ENCODE assay signal across 13 mouse cellular contexts in genomic region chr13:96544506-96544905, GRCm38 (mm10). TPM values are rescaled to one million over a fixed set of nuclear protein-coding genes. Genes with fewer than 3 reads are reported as not detected.
DNase-seq lines count a peak whose midpoint lies in the region; ATAC-seq lines count a peak whose summit lies in the region.
"Had no signal": no experiment of that assay in that cellular context is flagged by ENCODE, and none has a peak within 500 bp of the region (broad histone marks: within the 10 kb centered on the region; RNA-seq: fewer than 3 reads in every experiment).

No protein-coding gene starts in this region.

- H3K4me2 ChIP-seq in hindbrain, embryonic 11.5 days (replicated peaks; ENCODE audit: low read depth, low read length) = no peak overlapping the region
- H3K4me2 ChIP-seq in hindbrain, embryonic 16.5 days (ENCODE audit: low read length) = no peak overlapping the region; the same call in 1 of the 2 replicates
- peak overlapping the region; percentile 80 for H3K4me2 ChIP-seq in neural tube, embryonic 15.5 days

- H3K4me1 ChIP-seq in hindbrain, embryonic 11.5 days (replicated peaks; ENCODE audit: control insufficient read depth, insufficient read depth, low read length) = no peaks in the 10 kb centered on the region
- H3K4me1 ChIP-seq in hindbrain, embryonic 16.5 days (ENCODE audit: control insufficient read depth, insufficient read depth, low read depth, low read length) = peaks cover 5% of the 10 kb centered on the region; the same call in 1 of the 2 replicates
- H3K4me1 ChIP-seq in neural tube, embryonic 15.5 days = peaks cover 20% of the 10 kb centered on the region

- no peak overlapping the region for H3K4me3 ChIP-seq in hindbrain, embryonic 11.5 days (ENCODE audit: low read depth, low read length)
- no peak overlapping the region for H3K4me3 ChIP-seq in hindbrain, embryonic 16.5 days (ENCODE audit: low read length)
- H3K4me3 ChIP-seq in neural tube, embryonic 15.5 days (replicated peaks) = no peak overlapping the region

- peak; percentile 31 for DNase-seq in hindbrain, embryonic 11.5 days (ENCODE audit: low spot score)
- DNase-seq in neural tube, embryonic 10.5 days (ENCODE audit: extremely low spot score, low spot score) = no peak
- DNase-seq in embryo, embryonic 10.5 days (ENCODE audit: low spot score) = peak; percentile 32
- no peak for DNase-seq in urinary bladder, postnatal 14 days (ENCODE audit: low spot score)
- no peak for DNase-seq in urinary bladder, postnatal 36 days (ENCODE audit: low spot score in 2 of 2)
- DNase-seq: kidney, postnatal 10 days had no signal

- WGBS in hindbrain, embryonic 11.5 days = 77% methylated on average over 2 of the region's 2 CpGs
- WGBS in hindbrain, embryonic 16.5 days = 82% methylated on average over 2 of the region's 2 CpGs
- WGBS in neural tube, embryonic 15.5 days = 71% methylated on average over 2 of the region's 2 CpGs

- no peaks in the 10 kb centered on the region for H3K36me3 ChIP-seq in hindbrain, embryonic 11.5 days (ENCODE audit: control insufficient read depth, insufficient read depth, low read length)
- H3K36me3 ChIP-seq in hindbrain, embryonic 16.5 days (ENCODE audit: control insufficient read depth, insufficient read depth, low read length) = no peaks in the 10 kb centered on the region
- H3K36me3 ChIP-seq in neural tube, embryonic 15.5 days = no peaks in the 10 kb centered on the region

- H3K9ac ChIP-seq in hindbrain, embryonic 11.5 days (ENCODE audit: low read depth, low read length) = no peak overlapping the region
- H3K9ac ChIP-seq in hindbrain, embryonic 16.5 days (ENCODE audit: low read depth, low read length) = no peak overlapping the region
- no peak overlapping the region for H3K9ac ChIP-seq in neural tube, embryonic 15.5 days (replicated peaks)

- H3K27ac ChIP-seq in hindbrain, embryonic 11.5 days (ENCODE audit: low read depth, low read length) = no peak overlapping the region
- H3K27ac ChIP-seq in hindbrain, embryonic 16.5 days (ENCODE audit: low read depth, low read length) = no peak overlapping the region
- no peak overlapping the region for H3K27ac ChIP-seq in neural tube, embryonic 15.5 days (replicated peaks)
- H3K27ac ChIP-seq: neural tube, embryonic 13.5 days had no signal

- no peaks in the 10 kb centered on the region for H3K9me3 ChIP-seq in hindbrain, embryonic 11.5 days (ENCODE audit: control insufficient read depth, low read length)
- H3K9me3 ChIP-seq in hindbrain, embryonic 16.5 days (ENCODE audit: control insufficient read depth, low read length) = no peaks in the 10 kb centered on the region
- no peaks in the 10 kb centered on the region for H3K9me3 ChIP-seq in neural tube, embryonic 15.5 days (replicated peaks)
- H3K9me3 ChIP-seq: neural tube, embryonic 13.5 days had no signal

- ATAC-seq in hindbrain, embryonic 11.5 days (ENCODE audit: low FRiP score) = no peak
- no peak for ATAC-seq in hindbrain, embryonic 16.5 days
- ATAC-seq in neural tube, embryonic 15.5 days (ENCODE audit: low FRiP score) = no peak
- no peak for ATAC-seq in megakaryocyte, adult 5-6 weeks (ENCODE audit: poor library complexity, severe bottlenecking)

- no peaks in the 10 kb centered on the region for H3K27me3 ChIP-seq in hindbrain, embryonic 11.5 days (ENCODE audit: control insufficient read depth, insufficient read depth, low read length)
- H3K27me3 ChIP-seq in hindbrain, embryonic 16.5 days (replicated peaks; ENCODE audit: control insufficient read depth, insufficient read depth, low read length) = no peaks in the 10 kb centered on the region
- H3K27me3 ChIP-seq in neural tube, embryonic 15.5 days (replicated peaks) = no peaks in the 10 kb centered on the region
- H3K27me3 ChIP-seq: neural tube, embryonic 13.5 days had no signal

RNA-seq across cellular contexts. Expression of gene Col4a3bp, which starts 2.1 kb away (rescaled TPM):
- polyA plus RNA-seq in hindbrain, embryonic 11.5 days (2014; fragmentation: Nextera tagmentation; extraction: Ambion mirVana) = 7.9 and 11.6 TPM in 2 replicates
- polyA plus RNA-seq in hindbrain, embryonic 16.5 days (2015; fragmentation: Nextera tagmentation; extraction: Ambion mirVana) = 7.5 and 7.6 TPM in 2 replicates
- 9.0 and 10.0 TPM in 2 replicates for polyA plus RNA-seq in neural tube, embryonic 15.5 days (2015; fragmentation: Nextera tagmentation; extraction: Ambion mirVana)
- total RNA-seq in megakaryocyte, adult 5-6 weeks (2015) = 45.6 and 58.8 TPM in 2 replicates
- total RNA-seq in megakaryocyte, adult 5-6 weeks (2017) = 88.5 and 101 TPM in 2 replicates

RNA-seq across cellular contexts. Expression of gene Polk, which starts 2.1 kb away (rescaled TPM):
- 6.7 and 8.2 TPM in 2 replicates for polyA plus RNA-seq in hindbrain, embryonic 11.5 days (2014; fragmentation: Nextera tagmentation; extraction: Ambion mirVana)
- polyA plus RNA-seq in hindbrain, embryonic 16.5 days (2015; fragmentation: Nextera tagmentation; extraction: Ambion mirVana) = 7.4 and 7.9 TPM in 2 replicates
- polyA plus RNA-seq in neural tube, embryonic 15.5 days (2015; fragmentation: Nextera tagmentation; extraction: Ambion mirVana) = 7.2 and 8.9 TPM in 2 replicates
- 9.5 and 16.5 TPM in 2 replicates for total RNA-seq in megakaryocyte, adult 5-6 weeks (2015)
- 7.7 and 9.5 TPM in 2 replicates for total RNA-seq in megakaryocyte, adult 5-6 weeks (2017)

RNA-seq across cellular contexts. Expression of gene Gm17622, which starts 54.0 kb away (rescaled TPM):
- polyA plus RNA-seq in hindbrain, embryonic 11.5 days (2014; fragmentation: Nextera tagmentation; extraction: Ambion mirVana) = not detected in 2 replicates
- not detected in 2 replicates for polyA plus RNA-seq in hindbrain, embryonic 16.5 days (2015; fragmentation: Nextera tagmentation; extraction: Ambion mirVana)
- not detected in 2 replicates for polyA plus RNA-seq in neural tube, embryonic 15.5 days (2015; fragmentation: Nextera tagmentation; extraction: Ambion mirVana)
- total RNA-seq in megakaryocyte, adult 5-6 weeks (2015) = not detected in 2 replicates
- not detected in 2 replicates for total RNA-seq in megakaryocyte, adult 5-6 weeks (2017)
- total RNA-seq: common myeloid progenitor, adult 5-6 weeks; gastrocnemius, adult 8-10 months; liver, adult 2 months had no signal
- polyA plus RNA-seq: liver, adult 2 months; neural tube, embryonic 13.5 days had no signal

Comparison
In these comparisons a context has a peak if more than half of its experiments do, and no peak if none do; other contexts are left out.
1. DNase-seq: peak in hindbrain, embryonic 11.5 days (single experiment) and embryo, embryonic 10.5 days (single experiment); none in neural tube, embryonic 10.5 days (single experiment), urinary bladder, postnatal 14 days (single experiment) and urinary bladder, postnatal 36 days (0 of 2).